Mouse (Mus musculus) stomach, embryonic 14.5 days (tissue): Measurements from ENCODE around the gene Apela. TPM values are rescaled to one million over a fixed set of nuclear protein-coding genes. Genes with fewer than 3 reads are reported as not detected.

Source experiments
- ATAC-seq: fragments of 200-750 bp; cut with Nextera tagmentation; 2 replicates; pipeline ENCODE4 v1.8.0; 2017; ENCODE audit warnings: low read depth, moderate TSS enrichment; ENCODE audit not compliant: insufficient number of reproducible peaks, insufficient read depth, low FRiP score
- H3K27ac ChIP-seq: fragments of 300-500 bp; sonication (generic); 2 replicates; pipeline ENCODE4 v1.5.1; 2014; ENCODE audit warnings: mild to moderate bottlenecking, low read length, moderate library complexity, mixed read lengths
- H3K27me3 ChIP-seq: fragments of 300-500 bp; sonication (generic); 2 replicates; pipeline ENCODE4 v1.6.1; 2014; ENCODE audit warnings: low read length, control low read depth, mixed read lengths; ENCODE audit not compliant: control insufficient read depth, insufficient read depth
- H3K36me3 ChIP-seq: fragments of 300-500 bp; sonication (generic); 2 replicates; pipeline ENCODE4 v1.6.1; 2014; ENCODE audit warnings: mild to moderate bottlenecking, control low read depth, low read length, moderate library complexity, mixed read lengths; ENCODE audit not compliant: control insufficient read depth, insufficient read depth
- H3K4me1 ChIP-seq: fragments of 300-500 bp; sonication (generic); 2 replicates; pipeline ENCODE4 v1.6.1; 2014; ENCODE audit warnings: low read length, control low read depth, mixed read lengths; ENCODE audit not compliant: control insufficient read depth, insufficient read depth
- H3K4me2 ChIP-seq: fragments of 300-500 bp; sonication (generic); replicated peaks from 2 replicates; pipeline ENCODE4 v1.6.1; 2014; ENCODE audit warnings: low read depth, low read length, control low read depth
- H3K4me3 ChIP-seq: fragments of 300-500 bp; sonication (generic); 2 replicates; pipeline ENCODE4 v1.5.1; 2014; ENCODE audit warnings: low read depth, low read length, control low read depth
- H3K9ac ChIP-seq: fragments of 300-500 bp; sonication (generic); replicated peaks from 2 replicates; pipeline ENCODE4 v1.6.1; 2014; ENCODE audit warnings: low read depth, mild to moderate bottlenecking, control low read depth, low read length, moderate library complexity, mixed read lengths
- H3K9me3 ChIP-seq: fragments of 300-500 bp; sonication (generic); 2 replicates; pipeline ENCODE4 v1.6.1; 2016; ENCODE audit warnings: low read depth, low read length, control low read depth; ENCODE audit not compliant: control insufficient read depth
- WGBS: fragments of 180-500 bp; shearing (Covaris S2); extraction: QIAGEN DNeasy Blood & Tissue Kit; methylation state at CpG from one replicate; pipeline ENCODE4 v1.1.7; 2014; 5-methylcytosine and 5-hydroxymethylcytosine counted together
- polyA plus RNA-seq: library from polyadenylated mRNA; unstranded; fragments of >200 nt; fragmentation: Nextera tagmentation; extraction: Ambion mirVana; gene quantifications from 2 replicates; pipeline ENCODE4 v1.2.1, GENCODE M21; 2014

Apela gene
- polyA plus RNA-seq, 1 experiment from 2014 or later = 2.2 TPM

- H3K27ac ChIP-seq = no peak overlapping the region
- H3K36me3 ChIP-seq = no peaks in the 10 kb centered on the region
- H3K9me3 ChIP-seq = no peaks in the 10 kb centered on the region
- 81% methylated on average over 4 of the region's 4 CpGs for WGBS
- no peaks in the 10 kb centered on the region for H3K27me3 ChIP-seq
- no peak overlapping the region for H3K4me3 ChIP-seq
- no peak for ATAC-seq
- no peaks in the 10 kb centered on the region for H3K4me1 ChIP-seq
- H3K9ac ChIP-seq = no peak overlapping the region
- H3K4me2 ChIP-seq = no peak overlapping the region
Measured at GRCm38 (mm10) chr8:64998806-64999365, 38.2 kb downstream of the Apela start.

- Histone ChIP-seq H3K4me2 (no peak within 1 kb of the TSS), H3K4me1 (no peaks in the 10 kb centered on the region), H3K9ac (no peak within 1 kb of the TSS), H3K36me3 (no peaks in the 10 kb centered on the region), H3K27ac (no peak within 1 kb of the TSS), H3K4me3 (no peak within 1 kb of the TSS), H3K9me3 (no peaks in the 10 kb centered on the region), H3K27me3 (no peaks in the 10 kb centered on the region)
- no peak for ATAC-seq
- WGBS = 86% methylated on average over 4 of the region's 4 CpGs
Measured at GRCm38 (mm10) chr8:64987731-64988130, 49.4 kb downstream of the Apela start, which contains the start of gene Trim75. TSS of gene Trim75 (minus strand) at chr8:64987831.

- H3K9me3 ChIP-seq = no peaks in the 10 kb centered on the region
- 73% methylated on average over 20 of the region's 20 CpGs for whole genome bisulfite sequencing
- H3K36me3 ChIP-seq = no peaks in the 10 kb centered on the region
- 0 out of 2 replicates have a peak, but pooled peaks have one; percentile 14 for ATAC-seq
- no peak overlapping the region for H3K4me2 ChIP-seq
- no peak overlapping the region for H3K4me3 ChIP-seq
- H3K27me3 ChIP-seq = no peaks in the 10 kb centered on the region
- H3K27ac ChIP-seq = no peak overlapping the region
- no peak overlapping the region for H3K9ac ChIP-seq
- no peaks in the 10 kb centered on the region for H3K4me1 ChIP-seq
Measured at GRCm38 (mm10) chr8:64983150-64983897, 53.8 kb downstream of the Apela start.

Other genes with a start within 250 kb of the Apela start
- gene Klhl2, start 187.3 kb downstream of the Apela start, polyA plus RNA-seq = 8.1 and 9.5 TPM in 2 replicates
- gene Tmem192, start 90.2 kb downstream of the Apela start, polyA plus RNA-seq = 29.1 and 31.9 TPM in 2 replicates
- not detected in 2 replicates for gene Trim75, start 49.5 kb downstream of the Apela start, polyA plus RNA-seq
- 0.21 TPM in 1 of 2 replicates, not detected in the other for gene Trim61, start 18.8 kb downstream of the Apela start, polyA plus RNA-seq
- gene Trim60, start 18.8 kb downstream of the Apela start, polyA plus RNA-seq = not detected in 2 replicates
- gene Gm10663, start 37.7 kb upstream of the Apela start, polyA plus RNA-seq = not detected in 2 replicates
- 6.7 and 6.9 TPM in 2 replicates for gene BC030870, start 92.2 kb upstream of the Apela start, polyA plus RNA-seq